Mouse (Mus musculus) lung, postnatal 0 days (tissue): ENCODE results near the gene Creb1.

Experiments used
- CTCF ChIP-seq: IDR thresholded peaks from 2 replicates; pipeline ENCODE4 v1.5.1; 2016; ENCODE audit warnings: antibody characterized with exemption, mild to moderate bottlenecking
- EP300 ChIP-seq: IDR thresholded peaks from 2 replicates; pipeline ENCODE4 v1.6.1; 2016; ENCODE audit warnings: antibody characterized with exemption, mild to moderate bottlenecking, control low read depth

DNA sequence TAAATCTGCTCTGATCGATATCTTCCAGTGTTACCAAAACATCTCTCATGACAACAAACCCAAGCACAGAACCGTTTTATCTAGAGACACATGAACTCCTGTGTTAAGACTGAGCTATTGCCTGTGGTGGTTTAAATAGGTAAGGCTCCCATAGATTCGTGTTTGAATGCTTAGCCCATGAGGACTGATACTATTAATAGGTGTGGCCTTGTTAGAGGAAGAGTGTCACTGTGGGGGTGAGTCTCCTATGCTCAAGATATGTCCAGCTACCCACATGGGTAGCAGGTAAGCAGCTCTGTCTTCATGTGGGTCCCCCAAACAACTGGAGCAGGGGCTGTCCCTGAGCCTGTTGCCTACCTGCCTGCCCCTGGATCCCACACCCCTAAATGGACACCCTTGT is 15.9 kb upstream of the Creb1 start:
- TF ChIP-seq CTCF (no peak), EP300 (no peak)
